Mouse (Mus musculus) right cerebral cortex, postnatal 10 days (tissue): ENCODE results near the gene Lck.

ENCODE experiments used
- DNase-seq, 2 experiments: peaks; one replicate each; pipeline ENCODE4 v3.0.0; 2021; ENCODE audit warnings: low spot score in 2 of 2

Gene Lck

GRCm38 (mm10) chr4:129585773-129586172 lies 12.3 kb upstream of the Lck start:
- no peak for DNase-seq

GRCm38 (mm10) chr4:129584884-129585608 lies 11.6 kb upstream of the Lck start:
- peak; percentile 86 to 87 for DNase-seq

- DNase-seq, result no peak
These were observed 10.9 kb upstream of the Lck start for GRCm38 (mm10) chr4:129584370-129584769.

- DNase-seq, result no peak
These were observed 8.8 kb upstream of the Lck start for GRCm38 (mm10) chr4:129582251-129582650.

- no peak for DNase-seq
These were observed 6.9 kb upstream of the Lck start for GRCm38 (mm10) chr4:129580347-129580746.

GRCm38 (mm10) chr4:129578466-129578865 lies 5.0 kb upstream of the Lck start, which contains the start of gene Fam167b:
Gene Fam167b (minus strand): TSS chr4:129578549.
- DNase-seq, result no peak

- DNase-seq, result no peak
These were observed 4.2 kb upstream of the Lck start for GRCm38 (mm10) chr4:129577688-129578087.

GRCm38 (mm10) chr4:129576863-129577491 lies 3.5 kb upstream of the Lck start:
- DNase-seq, result peak; percentile 59 to 73

GRCm38 (mm10) chr4:129575171-129575844 lies 1.9 kb upstream of the Lck start:
- no peak for DNase-seq

- no peak for DNase-seq
These were observed 409 bp downstream of the Lck start for GRCm38 (mm10) chr4:129573093-129573370.

- no peak for DNase-seq
These were observed 977 bp downstream of the Lck start for GRCm38 (mm10) chr4:129572236-129573092.

GRCm38 (mm10) chr4:129571551-129572084 lies 1.8 kb downstream of the Lck start:
- DNase-seq, result no peak

- no peak for DNase-seq
These were observed 3.4 kb downstream of the Lck start for GRCm38 (mm10) chr4:129570028-129570427.

- DNase-seq, result no peak
These were observed 5.1 kb downstream of the Lck start for GRCm38 (mm10) chr4:129568366-129568765.

- no peak for DNase-seq
These were observed 8.3 kb downstream of the Lck start for GRCm38 (mm10) chr4:129565139-129565538.

GRCm38 (mm10) chr4:129563718-129564117 lies 9.7 kb downstream of the Lck start:
- DNase-seq, result no peak

GRCm38 (mm10) chr4:129561184-129561583 lies 12.3 kb downstream of the Lck start:
- DNase-seq, result no peak

GRCm38 (mm10) chr4:129558321-129558955 lies 15.0 kb downstream of the Lck start:
- DNase-seq, result no peak

GRCm38 (mm10) chr4:129557256-129557808 lies 16.1 kb downstream of the Lck start:
- DNase-seq, result no peak

- peak; percentile 90 to 92 for DNase-seq
These were observed 16.8 kb downstream of the Lck start for GRCm38 (mm10) chr4:129556532-129557223.
